In the genomic region with DNA sequence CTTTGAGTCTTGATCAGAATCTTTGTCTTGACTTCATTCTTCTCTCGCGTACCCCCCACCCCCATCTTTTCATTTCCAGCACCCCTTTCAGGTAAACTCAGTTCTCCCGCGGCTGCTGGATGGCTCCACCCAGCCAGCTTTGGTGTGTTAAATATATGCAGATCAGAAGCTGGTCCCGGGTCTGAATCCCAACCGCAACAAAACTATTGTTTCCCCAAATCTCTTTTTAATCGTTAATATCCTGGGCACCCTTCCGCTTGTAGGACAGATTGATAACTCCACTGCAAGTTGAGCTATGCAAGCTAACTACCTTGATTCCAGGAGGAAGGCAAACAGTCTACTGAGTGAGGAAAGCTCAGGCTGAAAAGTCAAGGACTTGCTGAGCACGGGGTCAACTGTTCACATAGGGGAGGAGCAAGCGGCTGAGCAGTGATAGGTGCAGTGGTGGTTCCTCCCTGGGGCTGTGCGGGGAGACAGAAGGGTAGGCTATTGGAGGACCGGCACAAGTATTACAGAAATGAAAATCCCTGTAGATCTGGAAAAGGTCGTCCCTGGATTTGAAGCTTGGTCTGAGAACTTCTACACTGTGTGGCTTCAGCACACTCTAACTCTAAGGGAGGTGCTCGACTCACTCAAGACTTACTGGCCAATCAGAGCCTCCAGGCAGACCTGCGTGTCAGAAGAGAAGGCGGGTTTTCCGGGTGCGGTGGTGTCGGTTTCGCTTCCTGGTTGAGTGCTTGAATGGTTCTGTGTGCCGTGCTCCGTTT, we compare ENCODE assay signal across 8 mouse cellular contexts. TPM values are rescaled to one million over a fixed set of nuclear protein-coding genes. Genes with fewer than 3 reads are reported as not detected.
A peak's percentile ranks its signal among the peaks of the same experiment; 100 is the strongest.
DNase-seq lines count a peak whose midpoint lies in the region; ATAC-seq and TF ChIP-seq lines count a peak whose summit lies in the region.

A gene (plus strand): TSS at position 700 of the 767 bp plus-strand sequence.

- WGBS in forebrain, embryonic 11.5 days: 2% methylated on average over 22 of the region's 22 CpGs
- 2% methylated on average over 22 of the region's 22 CpGs for WGBS in heart, embryonic 16.5 days
- 1% methylated on average over 22 of the region's 22 CpGs for WGBS in liver, embryonic 15.5 days (ENCODE audit: insufficient replicate concordance)
- 2% methylated on average over 22 of the region's 22 CpGs for WGBS in neural tube, embryonic 12.5 days

- TF ChIP-seq CTCF in CH12.LX (conservative IDR thresholded peaks at IDR 0.05 in 1 of 2, IDR thresholded peaks at IDR 0.05 in 1 of 2; ENCODE audit: low read depth in 2 of 2, low read length in 2 of 2): no peak

- peak within 1 kb of the TSS; percentile 58 for H3K27ac ChIP-seq in CH12.LX (ENCODE audit: insufficient read depth, low read depth)
- no peak within 1 kb of the TSS for H3K27ac ChIP-seq in forebrain, embryonic 11.5 days (ENCODE audit: low read depth, low read length)
- H3K27ac ChIP-seq in heart, embryonic 16.5 days (ENCODE audit: low read length): peak within 1 kb of the TSS; percentile 93
- H3K27ac ChIP-seq in liver, embryonic 15.5 days (replicated peaks): peak within 1 kb of the TSS; percentile 85
- no peak within 1 kb of the TSS for H3K27ac ChIP-seq in neural tube, embryonic 12.5 days

- TF ChIP-seq RAD21 in CH12.LX (IDR thresholded peaks at IDR 0.05; ENCODE audit: low read depth, low read length): no peak

- peaks cover 1% of the 10 kb centered on the region for H3K27me3 ChIP-seq in CH12.LX (replicated peaks)
- no peaks in the 10 kb centered on the region for H3K27me3 ChIP-seq in forebrain, embryonic 11.5 days (ENCODE audit: control insufficient read depth, insufficient read depth, low read length)
- no peaks in the 10 kb centered on the region for H3K27me3 ChIP-seq in heart, embryonic 16.5 days (ENCODE audit: control insufficient read depth, insufficient read depth, low read length)
- no peaks in the 10 kb centered on the region for H3K27me3 ChIP-seq in liver, embryonic 15.5 days
- H3K27me3 ChIP-seq in neural tube, embryonic 12.5 days (replicated peaks): no peaks in the 10 kb centered on the region

- in situ Hi-C loops in CH12.LX (cut with MboI; ENCODE audit: low pct_ligation_motif_present, low pct_unique_long_range_greater_than_20kb, low sequenced_read_pairs): loop anchor here (5.0 kb wide), 1 partner anchor 86 kb away; a partner anchor contains a TSS

- ATAC-seq in forebrain, embryonic 11.5 days (replicated peaks; ENCODE audit: low FRiP score): peak; percentile 99
- ATAC-seq in heart, embryonic 16.5 days (replicated peaks; ENCODE audit: extremely low read depth, insufficient read depth, low FRiP score): peak; percentile 95
- ATAC-seq in liver, embryonic 15.5 days (ENCODE audit: insufficient read depth): peak; percentile 97
- peak; percentile 99 for ATAC-seq in neural tube, embryonic 12.5 days (ENCODE audit: low FRiP score, low read depth)

- H3K36me3 ChIP-seq in CH12.LX (replicated peaks in 1 of 2; ENCODE audit: control insufficient read depth in 1 of 2, insufficient read depth in 1 of 2, low read length in 1 of 2): peaks cover 12 to 27% of the 10 kb centered on the region in 2 experiments
- H3K36me3 ChIP-seq in forebrain, embryonic 11.5 days (ENCODE audit: control insufficient read depth, insufficient read depth, low read length): peaks cover 3% of the 10 kb centered on the region; the same call in 1 of the 2 replicates
- no peaks in the 10 kb centered on the region; the same call in 1 of the 2 replicates for H3K36me3 ChIP-seq in heart, embryonic 16.5 days (ENCODE audit: control insufficient read depth, insufficient read depth)
- peaks cover 4% of the 10 kb centered on the region; the same call in 1 of the 2 replicates for H3K36me3 ChIP-seq in liver, embryonic 15.5 days (replicated peaks)
- H3K36me3 ChIP-seq in neural tube, embryonic 12.5 days: peaks cover 8% of the 10 kb centered on the region

- H3K9me3 ChIP-seq in CH12.LX (replicated peaks; ENCODE audit: low read length): peaks cover 22% of the 10 kb centered on the region
- no peaks in the 10 kb centered on the region for H3K9me3 ChIP-seq in forebrain, embryonic 11.5 days (ENCODE audit: control insufficient read depth, low read length)
- H3K9me3 ChIP-seq in heart, embryonic 16.5 days (replicated peaks; ENCODE audit: control insufficient read depth, low read length): no peaks in the 10 kb centered on the region
- no peaks in the 10 kb centered on the region for H3K9me3 ChIP-seq in liver, embryonic 15.5 days (replicated peaks)
- H3K9me3 ChIP-seq in neural tube, embryonic 12.5 days: 0 out of 2 replicates have a peak, but pooled peaks cover 9% of the 10 kb centered on the region

- TF ChIP-seq POLR2A in CH12.LX (IDR thresholded peaks at IDR 0.05; ENCODE audit: low read depth, low read length): peak; percentile 79

- H3K79me2 ChIP-seq in CH12.LX (replicated peaks; ENCODE audit: control insufficient read depth, extremely low read depth, insufficient read depth, poor library complexity, severe bottlenecking): peaks cover 35% of the 10 kb centered on the region

- dilution Hi-C loops in CH12.LX (cut with MboI; ENCODE audit: extremely low pct_ligation_motif_present, extremely low pct_unique_long_range_greater_than_20kb, low sequenced_read_pairs): no loop called here

- DNase-seq in CH12.LX (ENCODE audit: extremely low read depth): peak; percentile 97
- peak; percentile 85 for DNase-seq in c-Kit-positive CD71-positive TER-119-negative erythroid progenitor cells, embryonic 14.5 days (ENCODE audit: low read depth)
- DNase-seq in forebrain, embryonic 11.5 days (ENCODE audit: low spot score): peak; percentile 88
- peak; percentile 91 to 93 for DNase-seq in kidney, postnatal 36 days
- DNase-seq in telencephalon, adult 2 months (ENCODE audit: low read depth, low spot score): peak; percentile 90

- H3K4me1 ChIP-seq in CH12.LX (ENCODE audit: control insufficient read depth in 1 of 2, insufficient read depth in 2 of 2): peaks cover 8 to 23% of the 10 kb centered on the region in 2 experiments
- no peaks in the 10 kb centered on the region for H3K4me1 ChIP-seq in forebrain, embryonic 11.5 days (replicated peaks; ENCODE audit: control insufficient read depth, insufficient read depth, low read length)
- H3K4me1 ChIP-seq in heart, embryonic 16.5 days (ENCODE audit: control insufficient read depth, insufficient read depth, low read length): peaks cover 13% of the 10 kb centered on the region
- H3K4me1 ChIP-seq in liver, embryonic 15.5 days (replicated peaks): peaks cover 26% of the 10 kb centered on the region
- peaks cover 15% of the 10 kb centered on the region for H3K4me1 ChIP-seq in neural tube, embryonic 12.5 days

- TF ChIP-seq EP300 in CH12.LX (IDR thresholded peaks at IDR 0.05; ENCODE audit: low read length): no peak; the same call in 1 of the 2 replicates

- H3K9ac ChIP-seq in CH12.LX (ENCODE audit: insufficient read depth, low read depth): peak within 1 kb of the TSS; percentile 96
- H3K9ac ChIP-seq in forebrain, embryonic 11.5 days (ENCODE audit: low read length): peak within 1 kb of the TSS; percentile 57
- H3K9ac ChIP-seq in heart, embryonic 16.5 days (ENCODE audit: low read length): peak within 1 kb of the TSS; percentile 74
- peak within 1 kb of the TSS; percentile 52 for H3K9ac ChIP-seq in liver, embryonic 15.5 days
- H3K9ac ChIP-seq in neural tube, embryonic 12.5 days: peak within 1 kb of the TSS; percentile 53

- peak within 1 kb of the TSS; percentile 98 for H3K4me2 ChIP-seq in CH12.LX (ENCODE audit: insufficient read depth, low read depth, poor library complexity, severe bottlenecking)
- peak within 1 kb of the TSS; percentile 65 for H3K4me2 ChIP-seq in forebrain, embryonic 11.5 days (ENCODE audit: low read depth, low read length, severe bottlenecking)
- H3K4me2 ChIP-seq in heart, embryonic 16.5 days (ENCODE audit: low read depth, low read length): peak within 1 kb of the TSS; percentile 71
- H3K4me2 ChIP-seq in liver, embryonic 15.5 days: peak within 1 kb of the TSS; percentile 70
- H3K4me2 ChIP-seq in neural tube, embryonic 12.5 days (replicated peaks): peak within 1 kb of the TSS; percentile 74

- peak within 1 kb of the TSS; percentile 60 to 93 (median 66) for H3K4me3 ChIP-seq in CH12.LX (replicated peaks in 1 of 3; ENCODE audit: low read depth in 2 of 3, low read length in 2 of 3, poor library complexity in 1 of 3)
- peak within 1 kb of the TSS; percentile 49 for H3K4me3 ChIP-seq in forebrain, embryonic 11.5 days (ENCODE audit: low read depth, low read length)
- peak within 1 kb of the TSS; percentile 72 for H3K4me3 ChIP-seq in heart, embryonic 16.5 days (ENCODE audit: low read length)
- peak within 1 kb of the TSS; percentile 70 for H3K4me3 ChIP-seq in liver, embryonic 15.5 days (replicated peaks)
- H3K4me3 ChIP-seq in neural tube, embryonic 12.5 days: peak within 1 kb of the TSS; percentile 59

TF ChIP-seq in CH12.LX, 34 proteins besides CTCF, POLR2A, EP300 and RAD21 (continues in another document):
- no peak for TF ChIP-seq JUND (conservative IDR thresholded peaks at IDR 0.05; ENCODE audit: low read depth, low read length)
- TF ChIP-seq ZMIZ1 (IDR thresholded peaks at IDR 0.05; ENCODE audit: low read depth, low read length): peak; percentile 74
- TF ChIP-seq HCFC1 (IDR thresholded peaks at IDR 0.05; ENCODE audit: low read depth, low read length): peak; percentile 76
- no peak for TF ChIP-seq ZKSCAN1 (IDR thresholded peaks at IDR 0.05; ENCODE audit: borderline replicate concordance, low read depth, low read length)
- TF ChIP-seq TBP (conservative IDR thresholded peaks at IDR 0.05; ENCODE audit: low read depth, low read length): peak; percentile 53; the same call in 1 of the 2 replicates
- peak; percentile 78; the same call in 1 of the 2 replicates for TF ChIP-seq CHD2 (IDR thresholded peaks at IDR 0.05; ENCODE audit: low read length)
- TF ChIP-seq NELFE (IDR thresholded peaks at IDR 0.05; ENCODE audit: low read depth, low read length): peak; percentile 48
- 0 out of 2 replicates have a peak, but pooled peaks have one; percentile 24 for TF ChIP-seq BHLHE40 (IDR thresholded peaks at IDR 0.05; ENCODE audit: low read depth, low read length)
- no peak for TF ChIP-seq KAT2A (IDR thresholded peaks at IDR 0.05; ENCODE audit: insufficient replicate concordance, low read length)
- TF ChIP-seq MAZ (IDR thresholded peaks at IDR 0.05; ENCODE audit: low read depth, low read length): peak; percentile 32; the same call in 1 of the 2 replicates
- TF ChIP-seq NRF1 (IDR thresholded peaks at IDR 0.05; ENCODE audit: low read depth, low read length): no peak
- TF ChIP-seq ELF1 (IDR thresholded peaks at IDR 0.05; ENCODE audit: low read depth, low read length): peak; percentile 97

RNA-seq across cellular contexts. Expression of the gene that starts here (rescaled TPM):
- total RNA-seq in CH12.LX (2012; rRNA removed) (50.8 and 60.9 TPM in 2 replicates), CH12.LX (2014; rRNA removed) (53.3 and 58.9 TPM in 2 replicates)
- polyA plus RNA-seq in CH12.LX (2012; ENCODE audit: insufficient read length, low read depth): 48.7 and 50.7 TPM in 2 replicates
- polyA plus RNA-seq in forebrain, embryonic 11.5 days (2014; fragmentation: Nextera tagmentation; extraction: Ambion mirVana): 20.0 and 22.7 TPM in 2 replicates
- polyA plus RNA-seq in heart, embryonic 16.5 days (2015; fragmentation: Nextera tagmentation; extraction: Ambion mirVana): 13.5 and 17.8 TPM in 2 replicates
- polyA plus RNA-seq in liver, embryonic 15.5 days (2015; fragmentation: Nextera tagmentation; extraction: Ambion mirVana): 9.8 and 11.0 TPM in 2 replicates
- polyA plus RNA-seq in neural tube, embryonic 12.5 days (2016; fragmentation: Nextera tagmentation; extraction: Ambion mirVana): 19.0 and 20.2 TPM in 2 replicates

Comparison
In these comparisons a context has a peak if more than half of its experiments do, and no peak if none do; other contexts are left out.
1. H3K27ac ChIP-seq: peak in CH12.LX (single experiment), heart, embryonic 16.5 days (single experiment) and liver, embryonic 15.5 days (single experiment); none in forebrain, embryonic 11.5 days (single experiment) and neural tube, embryonic 12.5 days (single experiment).
2. Peak in every context shown above with its lines, with median percentiles within 50 percentile points of each other: DNase-seq, H3K4me2 ChIP-seq, H3K4me3 ChIP-seq, H3K9ac ChIP-seq and ATAC-seq.